8 mouse cellular contexts compared by ENCODE assay signal in the genomic region with DNA sequence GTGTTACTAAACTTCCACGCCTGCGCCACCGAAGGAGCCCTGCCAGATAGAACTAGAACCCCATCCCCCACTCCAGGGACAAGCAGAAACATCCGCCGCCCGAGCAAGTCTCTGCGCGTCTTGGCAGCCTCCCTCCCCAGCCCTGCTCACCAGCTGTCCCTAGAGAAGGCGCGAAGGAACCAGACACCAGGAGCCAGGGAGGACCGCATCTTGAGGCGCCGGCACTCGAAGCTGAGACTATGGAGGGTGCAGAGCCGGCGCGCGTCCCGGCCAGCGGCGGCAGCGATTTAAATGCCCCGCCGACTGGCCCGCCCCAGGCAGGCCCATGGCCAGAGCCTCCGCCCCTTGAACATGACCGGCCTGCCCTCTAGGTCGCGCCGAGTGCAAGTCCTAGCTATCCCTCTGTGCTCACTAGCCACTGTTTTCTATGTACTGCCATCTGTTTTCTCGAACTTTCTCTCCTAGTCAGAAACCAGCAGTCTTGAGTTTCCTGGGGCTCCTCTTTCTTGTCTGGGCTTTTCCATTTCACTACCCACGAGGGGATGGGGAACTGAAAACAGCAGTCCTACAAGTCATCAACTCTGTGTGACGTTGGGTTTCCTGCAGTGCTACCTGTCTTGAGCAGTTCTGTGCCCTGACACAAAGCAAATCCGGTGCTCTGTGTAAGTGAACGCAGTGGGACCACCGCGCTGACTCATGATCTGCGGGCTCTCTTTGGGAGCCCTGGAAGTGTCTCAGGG. TPM values are rescaled to one million over a fixed set of nuclear protein-coding genes. Genes with fewer than 3 reads are reported as not detected.
DNase-seq lines count a peak whose midpoint lies in the region; ATAC-seq and TF ChIP-seq lines count a peak whose summit lies in the region.

Gene Slc37a2 (minus strand): TSS at position 590 of the 740 bp plus-strand sequence.

- no peaks in the 10 kb centered on the region for H3K79me2 ChIP-seq in MEL (ENCODE audit: control insufficient read depth, insufficient read depth, low read length, poor library complexity)

- H3K27me3 ChIP-seq in MEL (ENCODE audit: control insufficient read depth in 1 of 2, insufficient read depth in 2 of 2, low read length in 2 of 2), result no peaks in the 10 kb centered on the region
- peaks cover 15% of the 10 kb centered on the region for H3K27me3 ChIP-seq in hindbrain, embryonic 13.5 days

- TF ChIP-seq RAD21 in MEL (IDR thresholded peaks at IDR 0.05; ENCODE audit: low read depth, low read length), result no peak

- no peak for TF ChIP-seq EP300 in MEL (IDR thresholded peaks at IDR 0.05; ENCODE audit: low read depth in 1 of 2, low read length in 2 of 2)

- no peak for TF ChIP-seq POLR2A in MEL (IDR thresholded peaks at IDR 0.05; ENCODE audit: control insufficient read depth in 1 of 2, insufficient read depth in 1 of 2, low read depth in 1 of 2, low read length in 2 of 2, poor library complexity in 1 of 2)

- 2% methylated on average over 38 of the region's 38 CpGs for WGBS in hindbrain, embryonic 13.5 days

- no peak within 1 kb of the TSS for H3K27ac ChIP-seq in MEL (ENCODE audit: control insufficient read depth, low read depth, low read length)
- H3K27ac ChIP-seq in hindbrain, embryonic 13.5 days, result no peak within 1 kb of the TSS

- peak; percentile 84 for ATAC-seq in hindbrain, embryonic 13.5 days (ENCODE audit: low FRiP score)

- H3K4me3 ChIP-seq in MEL (ENCODE audit: control insufficient read depth in 1 of 2, insufficient read depth in 1 of 2, low read depth in 2 of 2, low read length in 2 of 2), result peak within 1 kb of the TSS; percentile 43 to 48
- H3K4me3 ChIP-seq in hindbrain, embryonic 13.5 days, result peak within 1 kb of the TSS; percentile 41

- peak within 1 kb of the TSS; percentile 44 for H3K9ac ChIP-seq in MEL (ENCODE audit: control insufficient read depth, low read depth, low read length, poor library complexity, severe bottlenecking)
- H3K9ac ChIP-seq in hindbrain, embryonic 13.5 days, result peak within 1 kb of the TSS; percentile 63

- no peak for TF ChIP-seq CTCF in MEL (IDR thresholded peaks at IDR 0.05 in 2 of 3, conservative IDR thresholded peaks at IDR 0.05 in 1 of 3; ENCODE audit: control insufficient read depth in 1 of 3, insufficient read depth in 1 of 3, low read depth in 2 of 3, low read length in 3 of 3, poor library complexity in 1 of 3, severe bottlenecking in 1 of 3)

- peak within 1 kb of the TSS; percentile 76 for H3K4me2 ChIP-seq in hindbrain, embryonic 13.5 days

- peak; percentile 53 for DNase-seq in MEL (ENCODE audit: low read depth, low spot score)
- peak; percentile 32 for DNase-seq in cerebellum, adult 9-10 months
- DNase-seq in frontal cortex, postnatal 14 days (ENCODE audit: low spot score in 2 of 2), result peak; percentile 51 to 63
- DNase-seq in layer of hippocampus, postnatal 14 days (ENCODE audit: low spot score in 2 of 2), result peak; percentile 61 to 77
- DNase-seq in lung, postnatal 10 days, result peak; percentile 81
- peak; percentile 60 for DNase-seq in retina, embryonic 14.5 days (ENCODE audit: low spot score)
- DNase-seq in thymus, postnatal 4 days, result peak; percentile 81

- no peaks in the 10 kb centered on the region for H3K9me3 ChIP-seq in MEL (replicated peaks; ENCODE audit: insufficient read depth, low read length)
- no peaks in the 10 kb centered on the region for H3K9me3 ChIP-seq in hindbrain, embryonic 13.5 days

- no peaks in the 10 kb centered on the region for H3K36me3 ChIP-seq in MEL (ENCODE audit: control insufficient read depth in 1 of 2, insufficient read depth in 2 of 2, low read length in 2 of 2)
- H3K36me3 ChIP-seq in hindbrain, embryonic 13.5 days, result no peaks in the 10 kb centered on the region

- H3K4me1 ChIP-seq in MEL (ENCODE audit: control insufficient read depth in 1 of 2, insufficient read depth in 2 of 2, low read length in 2 of 2), result no peaks in the 10 kb centered on the region
- peaks cover 13% of the 10 kb centered on the region for H3K4me1 ChIP-seq in hindbrain, embryonic 13.5 days (replicated peaks)

TF ChIP-seq in MEL, 35 proteins besides CTCF, POLR2A, EP300 and RAD21:
- TF ChIP-seq ZMIZ1 (IDR thresholded peaks at IDR 0.05; ENCODE audit: low read depth, low read length) (no peak), ZNF384 (IDR thresholded peaks at IDR 0.05; ENCODE audit: low read depth, low read length) (no peak), NELFE (IDR thresholded peaks at IDR 0.05; ENCODE audit: low read depth, low read length) (no peak), NRF1 (IDR thresholded peaks at IDR 0.05; ENCODE audit: insufficient read depth, low read depth, low read length, poor library complexity, severe bottlenecking) (0 out of 2 replicates have a peak, but pooled peaks have one; percentile 23), ELF1 (IDR thresholded peaks at IDR 0.05; ENCODE audit: low read depth, low read length) (no peak), ZKSCAN1 (IDR thresholded peaks at IDR 0.05; ENCODE audit: low read depth, low read length) (no peak), E2F4 (IDR thresholded peaks at IDR 0.05; ENCODE audit: borderline replicate concordance, low read depth, low read length) (no peak), MEF2A (IDR thresholded peaks at IDR 0.05; ENCODE audit: extremely low read depth, insufficient replicate concordance, low read depth, low read length, poor library complexity, severe bottlenecking) (no peak), UBTF (IDR thresholded peaks at IDR 0.05; ENCODE audit: borderline replicate concordance, insufficient read depth, low read depth, low read length) (0 out of 2 replicates have a peak, but pooled peaks have one; percentile 52), SMC3 (IDR thresholded peaks at IDR 0.05; ENCODE audit: low read depth, low read length) (no peak), MAX (IDR thresholded peaks at IDR 0.05; ENCODE audit: low read length) (no peak), JUND (IDR thresholded peaks at IDR 0.05; ENCODE audit: low read depth, low read length) (no peak), TBP (IDR thresholded peaks at IDR 0.05; ENCODE audit: low read depth, low read length) (peak; percentile 83), USF1 (IDR thresholded peaks at IDR 0.05; ENCODE audit: low read depth, low read length) (no peak), MYB (IDR thresholded peaks at IDR 0.05; ENCODE audit: low read depth, low read length) (no peak), MXI1 (IDR thresholded peaks at IDR 0.05; ENCODE audit: low read depth, low read length) (no peak), MAZ (IDR thresholded peaks at IDR 0.05; ENCODE audit: low read depth, low read length) (no peak), HCFC1 (IDR thresholded peaks at IDR 0.05; ENCODE audit: low read depth, low read length) (no peak), ZC3H11A (IDR thresholded peaks at IDR 0.05; ENCODE audit: low read depth, low read length) (no peak)

RNA-seq across cellular contexts. Expression of gene Slc37a2, which starts in this region (rescaled TPM):
- 0.75 and 1.1 TPM in 2 replicates for total RNA-seq in MEL (2012; rRNA removed)
- 1 to 10 TPM in 1 of 2 experiments, not detected in 1; 1.4 TPM for polyA plus RNA-seq in MEL (2012; ENCODE audit: insufficient read depth in 1 of 2, insufficient read length in 2 of 2, low read depth in 1 of 2, low replicate concordance in 2 of 2, missing spikeins in 1 of 2)
- polyA plus RNA-seq in hindbrain, embryonic 13.5 days (2015; fragmentation: Nextera tagmentation; extraction: Ambion mirVana), result 1.0 and 1.7 TPM in 2 replicates
- 1 to 10 TPM; 1.6 to 3.0 TPM for total RNA-seq in layer of hippocampus, postnatal 14 days (2021)
